Comparison of ENCODE assay signal across 9 mouse cellular contexts in genomic region chr3:131347831-131348578, GRCm38 (mm10). TPM values are rescaled to one million over a fixed set of nuclear protein-coding genes. Genes with fewer than 3 reads are reported as not detected.
DNase-seq lines count a peak whose midpoint lies in the region; ATAC-seq and TF ChIP-seq lines count a peak whose summit lies in the region.
"Had no signal": no experiment of that assay in that cellular context is flagged by ENCODE, and none has a peak within 500 bp of the region (broad histone marks: within the 10 kb centered on the region; RNA-seq: fewer than 3 reads in every experiment).

No protein-coding gene starts in this region.

- no peaks in the 10 kb centered on the region for H3K36me3 ChIP-seq in hindbrain, postnatal 0 days (ENCODE audit: insufficient read depth, low read length)
- H3K36me3 ChIP-seq in hindbrain, embryonic 12.5 days, result no peaks in the 10 kb centered on the region
- no peaks in the 10 kb centered on the region for H3K36me3 ChIP-seq in stomach, embryonic 16.5 days (ENCODE audit: control insufficient read depth, insufficient read depth, low read length)
- H3K36me3 ChIP-seq: embryonic facial prominence, embryonic 15.5 days had no signal

- 61% methylated on average over 6 of the region's 6 CpGs for WGBS in hindbrain, postnatal 0 days
- 64% methylated on average over 6 of the region's 6 CpGs for WGBS in hindbrain, embryonic 12.5 days
- 38% methylated on average over 6 of the region's 6 CpGs for WGBS in stomach, embryonic 16.5 days

- peak; percentile 79 for TF ChIP-seq CTCF in hindbrain, postnatal 0 days (IDR thresholded peaks at IDR 0.05; ENCODE audit: low read depth)

- no peak overlapping the region for H3K9ac ChIP-seq in hindbrain, postnatal 0 days (replicated peaks; ENCODE audit: low read length)
- no peak overlapping the region for H3K9ac ChIP-seq in hindbrain, embryonic 12.5 days
- H3K9ac ChIP-seq in stomach, embryonic 16.5 days (ENCODE audit: low read length), result no peak overlapping the region
- H3K9ac ChIP-seq: embryonic facial prominence, embryonic 15.5 days had no signal

- ATAC-seq in hindbrain, postnatal 0 days, result no peak
- ATAC-seq in hindbrain, embryonic 12.5 days (ENCODE audit: low FRiP score), result no peak
- ATAC-seq in common myeloid progenitor, adult 5-6 weeks (replicated peaks; ENCODE audit: low read depth, poor library complexity, severe bottlenecking), result peak; percentile 76
- ATAC-seq in stomach, embryonic 16.5 days (ENCODE audit: insufficient read depth, low FRiP score), result peak; percentile 72

- H3K27me3 ChIP-seq in hindbrain, postnatal 0 days (ENCODE audit: insufficient read depth, low read length), result no peaks in the 10 kb centered on the region
- H3K27me3 ChIP-seq in hindbrain, embryonic 12.5 days, result no peaks in the 10 kb centered on the region
- no peaks in the 10 kb centered on the region for H3K27me3 ChIP-seq in stomach, embryonic 16.5 days (ENCODE audit: control insufficient read depth, insufficient read depth, low read length)
- H3K27me3 ChIP-seq: embryonic facial prominence, embryonic 15.5 days had no signal

- H3K4me2 ChIP-seq in hindbrain, postnatal 0 days (ENCODE audit: low read depth, low read length), result no peak overlapping the region
- no peak overlapping the region for H3K4me2 ChIP-seq in hindbrain, embryonic 12.5 days (replicated peaks)
- H3K4me2 ChIP-seq in stomach, embryonic 16.5 days (ENCODE audit: low read depth, low read length), result no peak overlapping the region
- H3K4me2 ChIP-seq: embryonic facial prominence, embryonic 15.5 days had no signal

- peak; percentile 59 for DNase-seq in hindbrain, postnatal 0 days (ENCODE audit: low spot score)
- peak; percentile 67 for DNase-seq in ES-CJ7 (ENCODE audit: low read depth, low spot score)
- peak; percentile 64 for DNase-seq in kidney, postnatal 14 days
- DNase-seq in gastrocnemius, postnatal 14 days, result no peak
- no peak for DNase-seq in heart, postnatal 25 days (ENCODE audit: low spot score)

- intact Hi-C loops in gastrocnemius, postnatal 14 days (cut with DNase I; ENCODE audit: low total_unique reads), result no loop called here
- intact Hi-C loops in heart, postnatal 25 days (cut with DNase I), result no loop called here

- no peak overlapping the region for H3K27ac ChIP-seq in hindbrain, postnatal 0 days
- no peak overlapping the region for H3K27ac ChIP-seq in hindbrain, embryonic 12.5 days
- no peak overlapping the region; the same call in 1 of the 2 replicates for H3K27ac ChIP-seq in stomach, embryonic 16.5 days (ENCODE audit: low read length)
- H3K27ac ChIP-seq: embryonic facial prominence, embryonic 15.5 days had no signal

- H3K9me3 ChIP-seq in hindbrain, postnatal 0 days (ENCODE audit: low read length), result no peaks in the 10 kb centered on the region
- H3K9me3 ChIP-seq in hindbrain, embryonic 12.5 days (replicated peaks), result no peaks in the 10 kb centered on the region
- no peaks in the 10 kb centered on the region for H3K9me3 ChIP-seq in stomach, embryonic 16.5 days (replicated peaks; ENCODE audit: control insufficient read depth, low read length)
- H3K9me3 ChIP-seq: embryonic facial prominence, embryonic 15.5 days had no signal

- H3K4me1 ChIP-seq in hindbrain, postnatal 0 days (ENCODE audit: insufficient read depth, low read length), result no peaks in the 10 kb centered on the region
- no peaks in the 10 kb centered on the region for H3K4me1 ChIP-seq in hindbrain, embryonic 12.5 days
- no peaks in the 10 kb centered on the region for H3K4me1 ChIP-seq in stomach, embryonic 16.5 days (ENCODE audit: control insufficient read depth, insufficient read depth, low read length)
- H3K4me1 ChIP-seq: embryonic facial prominence, embryonic 15.5 days had no signal

- no peak overlapping the region for H3K4me3 ChIP-seq in hindbrain, postnatal 0 days (ENCODE audit: low read length)
- H3K4me3 ChIP-seq in hindbrain, embryonic 12.5 days, result no peak overlapping the region
- H3K4me3 ChIP-seq in stomach, embryonic 16.5 days (replicated peaks; ENCODE audit: low read length), result no peak overlapping the region
- H3K4me3 ChIP-seq: embryonic facial prominence, embryonic 15.5 days had no signal

RNA-seq across cellular contexts. Expression of gene Cyp2u1, which starts 45.0 kb away (rescaled TPM):
- total RNA-seq in hindbrain, postnatal 0 days (2014; rRNA removed), result 16.7 and 24.5 TPM in 2 replicates
- polyA plus RNA-seq in hindbrain, postnatal 0 days (2015; fragmentation: Nextera tagmentation; extraction: Ambion mirVana), result 13.7 and 14.5 TPM in 2 replicates
- 3.3 and 3.6 TPM in 2 replicates for polyA plus RNA-seq in hindbrain, embryonic 12.5 days (2016; fragmentation: Nextera tagmentation; extraction: Ambion mirVana)
- total RNA-seq in common myeloid progenitor, adult 5-6 weeks (2017), result 0.23 and 0.24 TPM in 2 replicates
- 2.0 TPM in 2 replicates for polyA plus RNA-seq in stomach, embryonic 16.5 days (2015; fragmentation: Nextera tagmentation; extraction: Ambion mirVana)
- 1 to 10 TPM; 5.6 to 6.3 TPM for total RNA-seq in gastrocnemius, postnatal 14 days (2021)
- 10 to 100 TPM; 33.7 to 34.8 TPM for total RNA-seq in heart, postnatal 25 days (2021)

Comparison
In these comparisons a context has a peak if more than half of its experiments do, and no peak if none do; other contexts are left out.
1. ATAC-seq: peak in common myeloid progenitor, adult 5-6 weeks (single experiment) and stomach, embryonic 16.5 days (single experiment); none in hindbrain, postnatal 0 days (single experiment) and hindbrain, embryonic 12.5 days (single experiment).
2. DNase-seq: peak in hindbrain, postnatal 0 days (single experiment), ES-CJ7 (single experiment) and kidney, postnatal 14 days (single experiment); none in gastrocnemius, postnatal 14 days (single experiment) and heart, postnatal 25 days (single experiment).